Mouse (Mus musculus): ENCODE results near the gene D430041D05Rik.
"Not testable (repeated sequence)": the region's sequence is repeated elsewhere in the genome, so short reads cannot be mapped to it uniquely, and the experiment has no call there.

- TF ChIP-seq GATA1, TAL1 (IDR thresholded peaks at IDR 0.05; ENCODE audit: low read length): not testable (repeated sequence)
Measured at GRCm38 (mm10) chr2:104111170-104111797, 299.5 kb downstream of the D430041D05Rik start.

All from erythroblast, embryonic 14.5 days (primary cell).